In the genomic region with DNA sequence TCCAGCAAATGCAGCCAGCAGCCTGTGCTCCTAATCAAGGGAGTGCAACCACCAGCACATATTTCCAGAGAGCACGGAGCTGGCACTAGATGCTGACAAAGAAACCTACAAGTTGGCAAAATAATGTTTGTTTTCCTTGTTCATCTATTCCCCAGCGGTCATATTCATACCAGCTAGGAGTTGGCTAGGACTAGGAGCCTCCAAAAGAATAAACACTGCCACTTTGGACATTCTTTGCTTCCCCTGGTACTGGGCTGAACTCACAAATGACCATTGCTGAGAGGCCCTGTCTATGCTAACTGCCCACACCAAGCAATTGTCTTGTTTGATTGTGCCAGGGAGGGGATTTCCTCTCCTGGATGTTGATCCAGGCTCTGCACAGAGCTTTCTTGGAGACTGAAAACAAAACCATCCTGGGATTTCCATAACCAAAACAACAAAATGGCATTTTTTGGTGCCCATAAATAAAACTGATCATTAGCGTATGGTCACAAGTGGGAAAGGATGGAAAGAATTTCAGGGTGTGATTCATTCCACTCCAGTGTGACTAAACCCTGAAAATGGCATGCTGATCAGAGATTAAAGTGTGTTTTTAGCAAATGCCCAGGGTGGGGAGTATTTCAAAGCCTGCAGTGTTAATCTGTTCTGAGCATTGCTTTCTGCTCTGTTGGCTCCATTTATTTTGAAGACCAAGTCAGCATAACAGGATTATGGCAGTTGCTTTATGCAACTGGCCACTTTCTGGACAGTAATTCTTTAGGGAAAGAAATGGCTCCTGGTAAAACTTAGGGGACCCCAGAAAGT, we compare ENCODE assay signal across 8 mouse cellular contexts.
DNase-seq lines count a peak whose midpoint lies in the region; ATAC-seq and TF ChIP-seq lines count a peak whose summit lies in the region.

No protein-coding gene starts in this region.

- H3K27me3 ChIP-seq in lung, embryonic 14.5 days (ENCODE audit: insufficient read depth, low read length) = no peaks in the 10 kb centered on the region
- H3K27me3 ChIP-seq in heart, embryonic 13.5 days (replicated peaks) = no peaks in the 10 kb centered on the region
- H3K27me3 ChIP-seq in liver, embryonic 15.5 days = no peaks in the 10 kb centered on the region
- H3K27me3 ChIP-seq in stomach, embryonic 16.5 days (ENCODE audit: control insufficient read depth, insufficient read depth, low read length) = no peaks in the 10 kb centered on the region

- TF ChIP-seq CTCF in lung, embryonic 14.5 days (IDR thresholded peaks at IDR 0.05; ENCODE audit: low read depth) = no peak

- 53% methylated on average over 3 of the region's 3 CpGs for WGBS in lung, embryonic 14.5 days
- 44% methylated on average over 3 of the region's 3 CpGs for WGBS in heart, embryonic 13.5 days
- 59% methylated on average over 3 of the region's 3 CpGs for WGBS in liver, embryonic 15.5 days (ENCODE audit: insufficient replicate concordance)
- WGBS in stomach, embryonic 16.5 days = 56% methylated on average over 3 of the region's 3 CpGs

- peak; percentile 21; the same call in 1 of the 2 replicates for ATAC-seq in lung, embryonic 14.5 days (ENCODE audit: insufficient read depth)
- no peak for ATAC-seq in heart, embryonic 13.5 days (ENCODE audit: extremely low read depth, insufficient number of reproducible peaks, low FRiP score, low TSS enrichment)
- ATAC-seq in liver, embryonic 15.5 days (ENCODE audit: insufficient read depth) = no peak
- no peak for ATAC-seq in stomach, embryonic 16.5 days (ENCODE audit: insufficient read depth, low FRiP score)

- no peaks in the 10 kb centered on the region for H3K9me3 ChIP-seq in lung, embryonic 14.5 days (ENCODE audit: low read depth, low read length)
- no peaks in the 10 kb centered on the region for H3K9me3 ChIP-seq in heart, embryonic 13.5 days
- no peaks in the 10 kb centered on the region for H3K9me3 ChIP-seq in liver, embryonic 15.5 days (replicated peaks)
- H3K9me3 ChIP-seq in stomach, embryonic 16.5 days (replicated peaks; ENCODE audit: control insufficient read depth, low read length) = no peaks in the 10 kb centered on the region

- H3K4me2 ChIP-seq in lung, embryonic 14.5 days = no peak overlapping the region
- peak overlapping the region; percentile 11; the same call in 1 of the 2 replicates for H3K4me2 ChIP-seq in heart, embryonic 13.5 days
- peak overlapping the region; percentile 57 for H3K4me2 ChIP-seq in liver, embryonic 15.5 days
- no peak overlapping the region for H3K4me2 ChIP-seq in stomach, embryonic 16.5 days (ENCODE audit: low read depth, low read length)

- H3K4me1 ChIP-seq in lung, embryonic 14.5 days (ENCODE audit: insufficient read depth) = peaks cover 6% of the 10 kb centered on the region
- H3K4me1 ChIP-seq in heart, embryonic 13.5 days = peaks cover 35% of the 10 kb centered on the region
- H3K4me1 ChIP-seq in liver, embryonic 15.5 days (replicated peaks) = peaks cover 20% of the 10 kb centered on the region
- H3K4me1 ChIP-seq in stomach, embryonic 16.5 days (ENCODE audit: control insufficient read depth, insufficient read depth, low read length) = peaks cover 13% of the 10 kb centered on the region

- no peak overlapping the region for H3K9ac ChIP-seq in lung, embryonic 14.5 days
- peak overlapping the region; percentile 30 for H3K9ac ChIP-seq in heart, embryonic 13.5 days
- no peak overlapping the region for H3K9ac ChIP-seq in liver, embryonic 15.5 days
- H3K9ac ChIP-seq in stomach, embryonic 16.5 days (ENCODE audit: low read length) = no peak overlapping the region

- no peaks in the 10 kb centered on the region for H3K36me3 ChIP-seq in lung, embryonic 14.5 days (ENCODE audit: insufficient read depth)
- no peaks in the 10 kb centered on the region for H3K36me3 ChIP-seq in heart, embryonic 13.5 days
- no peaks in the 10 kb centered on the region for H3K36me3 ChIP-seq in liver, embryonic 15.5 days (replicated peaks)
- no peaks in the 10 kb centered on the region for H3K36me3 ChIP-seq in stomach, embryonic 16.5 days (ENCODE audit: control insufficient read depth, insufficient read depth, low read length)

- H3K4me3 ChIP-seq in lung, embryonic 14.5 days (ENCODE audit: low read depth, low read length) = no peak overlapping the region
- H3K4me3 ChIP-seq in heart, embryonic 13.5 days = no peak overlapping the region
- H3K4me3 ChIP-seq in liver, embryonic 15.5 days (replicated peaks) = no peak overlapping the region
- H3K4me3 ChIP-seq in stomach, embryonic 16.5 days (replicated peaks; ENCODE audit: low read length) = no peak overlapping the region

- H3K27ac ChIP-seq in lung, embryonic 14.5 days (ENCODE audit: low read depth) = peak overlapping the region; percentile 84
- peak overlapping the region; percentile 92 for H3K27ac ChIP-seq in heart, embryonic 13.5 days (replicated peaks)
- peak overlapping the region; percentile 77 for H3K27ac ChIP-seq in liver, embryonic 15.5 days (replicated peaks)
- peak overlapping the region; percentile 61 for H3K27ac ChIP-seq in stomach, embryonic 16.5 days (ENCODE audit: low read length)

- peak; percentile 14 for DNase-seq in lung, embryonic 14.5 days
- DNase-seq in lung, postnatal 14 days = no peak
- no peak for DNase-seq in MN1 (ENCODE audit: low spot score)
- DNase-seq in right cerebral cortex, adult 2 months (ENCODE audit: low spot score in 2 of 2) = no peak
- no peak for DNase-seq in testis, postnatal 10 days (ENCODE audit: low spot score)

Comparison
In these comparisons a context has a peak if more than half of its experiments do, and no peak if none do; other contexts are left out.
1. H3K4me2 ChIP-seq: peak in heart, embryonic 13.5 days (single experiment) and liver, embryonic 15.5 days (single experiment); none in lung, embryonic 14.5 days (single experiment) and stomach, embryonic 16.5 days (single experiment).
2. Peak in every context shown above with its lines, with median percentiles within 50 percentile points of each other: H3K27ac ChIP-seq.